Mouse (Mus musculus): Measurements from ENCODE around the gene Eef1a2. TPM values are rescaled to one million over a fixed set of nuclear protein-coding genes. Genes with fewer than 3 reads are reported as not detected.
A peak's percentile ranks its signal among the peaks of the same experiment; 100 is the strongest.

Eef1a2 gene
- polyA plus RNA-seq, 2 experiments, result 0.29 TPM; not detected in 1

DNA sequence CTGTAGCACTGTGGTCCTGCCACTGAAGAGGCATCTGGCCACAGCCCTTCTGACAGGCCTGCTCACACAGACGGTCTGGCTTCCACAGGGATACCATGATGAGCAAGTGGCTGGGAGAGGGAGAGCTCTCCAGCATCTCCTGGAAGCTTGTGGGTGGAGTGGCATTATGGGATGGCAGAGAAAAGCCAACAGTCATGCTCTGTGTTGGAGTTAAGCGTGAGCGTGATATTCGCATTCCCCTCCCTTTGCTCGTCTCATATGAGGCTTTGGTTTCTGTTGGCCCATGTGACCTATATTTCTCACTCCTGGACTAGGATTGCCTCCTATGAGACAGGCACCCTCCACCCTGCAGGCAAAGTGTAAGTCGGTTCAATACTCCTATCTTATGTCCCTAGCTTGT, 6.5 kb downstream of the Eef1a2 start:
- WGBS, result 69% methylated on average over 6 of the region's 6 CpGs
- no peak for TF ChIP-seq POLR2A (IDR thresholded peaks at IDR 0.05; ENCODE audit: borderline replicate concordance, extremely low read depth, insufficient read depth, insufficient read length)
- H3K27me3 ChIP-seq (ENCODE audit: control insufficient read depth, insufficient read depth, low read length), result peaks cover 30% of the 10 kb centered on the region

DNA sequence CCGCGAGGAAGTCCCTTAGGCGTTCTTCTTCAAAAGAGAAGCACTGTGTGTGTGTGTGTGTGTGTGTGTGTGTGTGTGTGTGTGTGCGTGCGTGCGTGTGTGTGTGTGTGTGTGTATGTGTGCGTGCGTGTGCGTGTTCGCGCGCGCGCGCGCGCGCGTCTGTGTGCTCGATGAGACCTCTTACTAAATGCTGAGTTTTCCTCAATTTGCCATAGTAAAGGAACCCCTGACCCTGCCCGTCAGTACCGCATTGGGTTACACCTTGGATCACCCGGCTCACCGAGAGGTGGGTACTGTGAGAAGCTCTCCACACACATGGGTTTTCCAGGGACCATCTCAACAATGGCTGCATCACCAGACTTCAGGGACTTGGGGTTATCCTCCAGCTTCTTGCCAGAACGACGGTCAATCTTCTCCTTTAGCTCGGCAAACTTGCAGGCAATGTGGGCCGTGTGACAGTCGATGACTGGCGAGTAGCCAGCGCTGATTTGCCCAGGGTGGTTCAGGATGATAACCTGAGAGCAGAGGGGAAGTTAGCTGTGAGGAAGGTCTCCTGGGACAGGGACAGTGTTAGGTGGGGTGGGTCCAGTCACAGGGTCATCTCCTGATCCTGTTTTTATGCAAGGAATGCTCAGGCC, 8.4 kb downstream of the Eef1a2 start:
- Histone ChIP-seq H3K4me3 (replicated peaks; ENCODE audit: low read length) (peak overlapping the region; percentile 43), H3K4me2 (replicated peaks; ENCODE audit: low read depth, low read length, severe bottlenecking) (peak overlapping the region; percentile 76), H3K9me3 (ENCODE audit: control insufficient read depth, low read length) (no peaks in the 10 kb centered on the region), H3K27ac (replicated peaks; ENCODE audit: low read depth, low read length) (no peak overlapping the region), H3K4me1 (ENCODE audit: control insufficient read depth, insufficient read depth, low read length) (peaks cover 4% of the 10 kb centered on the region; the same call in 1 of the 2 replicates), H3K27me3 (ENCODE audit: control insufficient read depth, insufficient read depth, low read length) (peaks cover 24% of the 10 kb centered on the region; the same call in 1 of the 2 replicates), H3K9ac (ENCODE audit: low read depth, low read length, severe bottlenecking) (peak overlapping the region; percentile 3; the same call in 1 of the 2 replicates), H3K36me3 (ENCODE audit: control insufficient read depth, insufficient read depth, low read length) (no peaks in the 10 kb centered on the region)
- TF ChIP-seq POLR2A (IDR thresholded peaks at IDR 0.05; ENCODE audit: borderline replicate concordance, extremely low read depth, insufficient read depth, insufficient read length), result no peak
- DNase-seq (ENCODE audit: low spot score) (no peak), ATAC-seq (ENCODE audit: low FRiP score, low read depth) (no peak)
- WGBS, result 13% methylated on average over 31 of the region's 31 CpGs

More for the DNA sequence above, 6.5 kb downstream of the Eef1a2 start:
- DNase-seq (ENCODE audit: low spot score) (no peak), ATAC-seq (ENCODE audit: low FRiP score, low read depth) (no peak)
- Histone ChIP-seq H3K4me2 (replicated peaks; ENCODE audit: low read depth, low read length, severe bottlenecking) (no peak overlapping the region), H3K9me3 (ENCODE audit: control insufficient read depth, low read length) (no peaks in the 10 kb centered on the region), H3K4me1 (ENCODE audit: control insufficient read depth, insufficient read depth, low read length) (peaks cover 4% of the 10 kb centered on the region; the same call in 1 of the 2 replicates), H3K4me3 (replicated peaks; ENCODE audit: low read length) (no peak overlapping the region), H3K36me3 (ENCODE audit: control insufficient read depth, insufficient read depth, low read length) (no peaks in the 10 kb centered on the region), H3K27ac (replicated peaks; ENCODE audit: low read depth, low read length) (no peak overlapping the region), H3K9ac (ENCODE audit: low read depth, low read length, severe bottlenecking) (no peak overlapping the region)

- ATAC-seq (ENCODE audit: low FRiP score, low read depth), result peak; percentile 63; the same call in 1 of the 2 replicates
- H3K27ac ChIP-seq (replicated peaks; ENCODE audit: low read depth, low read length), result no peak overlapping the region
- H3K4me2 ChIP-seq (replicated peaks; ENCODE audit: low read depth, low read length, severe bottlenecking), result peak overlapping the region; percentile 76
- peak overlapping the region; percentile 3; the same call in 1 of the 2 replicates for H3K9ac ChIP-seq (ENCODE audit: low read depth, low read length, severe bottlenecking)
- peaks cover 24% of the 10 kb centered on the region; the same call in 1 of the 2 replicates for H3K27me3 ChIP-seq (ENCODE audit: control insufficient read depth, insufficient read depth, low read length)
- WGBS, result under 1% methylated on average over 39 of the region's 61 CpGs
- peak overlapping the region; percentile 43 for H3K4me3 ChIP-seq (replicated peaks; ENCODE audit: low read length)
- H3K9me3 ChIP-seq (ENCODE audit: control insufficient read depth, low read length), result no peaks in the 10 kb centered on the region
- H3K4me1 ChIP-seq (ENCODE audit: control insufficient read depth, insufficient read depth, low read length), result peaks cover 4% of the 10 kb centered on the region; the same call in 1 of the 2 replicates
- H3K36me3 ChIP-seq (ENCODE audit: control insufficient read depth, insufficient read depth, low read length), result no peaks in the 10 kb centered on the region
- TF ChIP-seq POLR2A (IDR thresholded peaks at IDR 0.05; ENCODE audit: borderline replicate concordance, extremely low read depth, insufficient read depth, insufficient read length), result no peak
- peak; percentile 62 for DNase-seq (ENCODE audit: low spot score)
These were observed 9.1 kb downstream of the Eef1a2 start for GRCm38 (mm10) chr2:181147546-181148317.

DNA sequence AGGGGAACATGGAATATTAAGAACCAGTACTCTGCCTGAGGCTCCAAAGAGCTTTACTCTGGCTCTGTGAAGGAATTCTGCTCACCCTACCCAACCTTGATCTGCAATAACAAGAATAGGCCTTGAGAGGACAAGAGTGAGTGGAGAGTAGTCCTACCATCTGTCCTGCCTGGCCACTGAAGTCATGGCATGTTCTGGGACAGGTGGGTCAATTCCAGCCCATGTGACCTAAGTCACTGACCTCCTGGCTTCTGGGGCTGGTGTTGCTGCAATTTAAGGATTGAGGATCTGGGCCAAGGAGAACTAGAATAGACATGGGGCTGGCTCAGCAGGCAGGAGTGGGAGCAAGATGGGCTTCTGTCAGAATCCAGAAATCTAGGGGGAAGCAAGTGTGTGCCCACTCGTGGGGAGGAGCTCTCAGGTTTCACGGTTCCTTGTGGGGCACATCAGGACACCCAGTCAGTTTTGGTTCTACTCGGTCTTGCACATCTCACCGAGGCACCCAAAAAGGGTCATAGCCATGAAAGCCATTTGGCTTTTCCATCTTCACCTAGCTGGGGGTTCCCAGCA, 9.8 kb downstream of the Eef1a2 start:
- WGBS, result 55% methylated on average over 4 of the region's 4 CpGs
- Histone ChIP-seq H3K4me2 (replicated peaks; ENCODE audit: low read depth, low read length, severe bottlenecking) (peak overlapping the region; percentile 76), H3K36me3 (ENCODE audit: control insufficient read depth, insufficient read depth, low read length) (no peaks in the 10 kb centered on the region), H3K27me3 (ENCODE audit: control insufficient read depth, insufficient read depth, low read length) (peaks cover 24% of the 10 kb centered on the region; the same call in 1 of the 2 replicates), H3K4me3 (replicated peaks; ENCODE audit: low read length) (peak overlapping the region; percentile 43), H3K4me1 (ENCODE audit: control insufficient read depth, insufficient read depth, low read length) (peaks cover 4% of the 10 kb centered on the region; the same call in 1 of the 2 replicates), H3K9me3 (ENCODE audit: control insufficient read depth, low read length) (no peaks in the 10 kb centered on the region), H3K27ac (replicated peaks; ENCODE audit: low read depth, low read length) (no peak overlapping the region), H3K9ac (ENCODE audit: low read depth, low read length, severe bottlenecking) (no peak overlapping the region)
- ATAC-seq (ENCODE audit: low FRiP score, low read depth) (no peak), DNase-seq (ENCODE audit: low spot score) (no peak)
- no peak for TF ChIP-seq POLR2A (IDR thresholded peaks at IDR 0.05; ENCODE audit: borderline replicate concordance, extremely low read depth, insufficient read depth, insufficient read length)

DNA sequence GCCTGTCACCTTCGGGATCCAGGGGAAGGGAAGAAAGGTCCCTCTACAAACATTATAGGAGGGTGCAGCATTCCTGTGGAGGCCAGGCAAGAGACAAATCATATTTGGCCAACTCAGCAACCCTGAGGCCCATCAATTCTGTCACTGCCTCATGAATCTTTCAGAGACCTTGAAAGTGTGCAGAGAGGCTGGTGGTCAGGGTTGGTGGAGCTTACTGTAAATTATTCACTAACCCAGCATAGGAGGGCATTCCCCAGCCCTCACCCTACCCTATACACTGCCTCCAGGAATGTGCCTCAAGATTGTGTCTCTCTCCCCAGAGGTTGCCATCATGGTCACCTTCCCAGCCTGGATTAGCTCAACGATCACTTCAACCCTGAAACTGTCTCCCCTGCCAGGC, 12.1 kb downstream of the Eef1a2 start:
- DNase-seq (ENCODE audit: low spot score) (no peak), ATAC-seq (ENCODE audit: low FRiP score, low read depth) (no peak)
- no peak overlapping the region for H3K4me2 ChIP-seq (replicated peaks; ENCODE audit: low read depth, low read length, severe bottlenecking)
- no peaks in the 10 kb centered on the region for H3K9me3 ChIP-seq (ENCODE audit: control insufficient read depth, low read length)
- H3K36me3 ChIP-seq (ENCODE audit: control insufficient read depth, insufficient read depth, low read length), result no peaks in the 10 kb centered on the region
- WGBS, result 67% methylated on average over 2 of the region's 2 CpGs
- peaks cover 4% of the 10 kb centered on the region; the same call in 1 of the 2 replicates for H3K4me1 ChIP-seq (ENCODE audit: control insufficient read depth, insufficient read depth, low read length)
- H3K9ac ChIP-seq (ENCODE audit: low read depth, low read length, severe bottlenecking), result no peak overlapping the region
- H3K27ac ChIP-seq (replicated peaks; ENCODE audit: low read depth, low read length), result no peak overlapping the region
- no peak overlapping the region for H3K4me3 ChIP-seq (replicated peaks; ENCODE audit: low read length)
- H3K27me3 ChIP-seq (ENCODE audit: control insufficient read depth, insufficient read depth, low read length), result peaks cover 15% of the 10 kb centered on the region; the same call in 1 of the 2 replicates
- no peak for TF ChIP-seq POLR2A (IDR thresholded peaks at IDR 0.05; ENCODE audit: borderline replicate concordance, extremely low read depth, insufficient read depth, insufficient read length)
